Mouse (Mus musculus) limb, embryonic 11.5 days (tissue): ENCODE results near the gene Plxdc2. TPM values are rescaled to one million over a fixed set of nuclear protein-coding genes. Genes with fewer than 3 reads are reported as not detected.

Experiments
- ATAC-seq: fragments of 200-750 bp; cut with Nextera tagmentation; 2 replicates; pipeline ENCODE4 v1.8.0; 2017; ENCODE audit warnings: low read depth; ENCODE audit not compliant: insufficient number of reproducible peaks, low FRiP score, low TSS enrichment
- DNase-seq: peaks from one replicate; pipeline ENCODE4 v3.0.0-alpha.2; 2015; ENCODE audit warnings: low spot score
- H3K27ac ChIP-seq: fragments of 300-500 bp; sonication (generic); replicated peaks from 2 replicates; pipeline ENCODE4 v1.5.1; 2014; ENCODE audit warnings: low read depth, mild to moderate bottlenecking, low read length
- H3K27me3 ChIP-seq: fragments of 300-500 bp; sonication (generic); 2 replicates; pipeline ENCODE4 v1.6.1; 2014; ENCODE audit warnings: mild to moderate bottlenecking, low read length, mixed read lengths; ENCODE audit not compliant: control insufficient read depth, insufficient read depth
- H3K36me3 ChIP-seq: fragments of 300-500 bp; sonication (generic); 2 replicates; pipeline ENCODE4 v1.6.1; 2014; ENCODE audit warnings: mild to moderate bottlenecking, low read length, moderate library complexity, mixed read lengths; ENCODE audit not compliant: control insufficient read depth, insufficient read depth
- H3K4me1 ChIP-seq: fragments of 300-500 bp; sonication (generic); 2 replicates; pipeline ENCODE4 v1.6.1; 2014; ENCODE audit warnings: low read length, mixed read lengths; ENCODE audit not compliant: control insufficient read depth, insufficient read depth
- H3K4me2 ChIP-seq: fragments of 300-500 bp; sonication (generic); 2 replicates; pipeline ENCODE4 v1.6.1; 2014; ENCODE audit warnings: low read depth, mild to moderate bottlenecking, moderate library complexity; ENCODE audit not compliant: severe bottlenecking
- H3K4me3 ChIP-seq: fragments of 300-500 bp; sonication (generic); 2 replicates; pipeline ENCODE4 v1.5.1; 2014; ENCODE audit warnings: low read depth, low read length
- H3K9ac ChIP-seq: fragments of 300-500 bp; sonication (generic); 2 replicates; pipeline ENCODE4 v1.6.1; 2014; ENCODE audit warnings: mild to moderate bottlenecking, low read length
- H3K9me3 ChIP-seq: fragments of 300-500 bp; sonication (generic); 2 replicates; pipeline ENCODE4 v1.6.1; 2016; ENCODE audit warnings: low read length; ENCODE audit not compliant: control insufficient read depth
- WGBS: fragments of 180-500 bp; shearing (Covaris S2); extraction: QIAGEN DNeasy Blood & Tissue Kit; methylation state at CpG from one replicate; pipeline ENCODE4 v1.1.7; 2014; 5-methylcytosine and 5-hydroxymethylcytosine counted together
- polyA plus RNA-seq: library from polyadenylated mRNA; unstranded; fragments of >200 nt; fragmentation: Nextera tagmentation; extraction: Ambion mirVana; gene quantifications from 2 replicates; pipeline ENCODE4 v1.2.1, GENCODE M21; 2014

Gene Plxdc2
- polyA plus RNA-seq, 1 experiment from 2014 or later = 25.2 TPM

DNA sequence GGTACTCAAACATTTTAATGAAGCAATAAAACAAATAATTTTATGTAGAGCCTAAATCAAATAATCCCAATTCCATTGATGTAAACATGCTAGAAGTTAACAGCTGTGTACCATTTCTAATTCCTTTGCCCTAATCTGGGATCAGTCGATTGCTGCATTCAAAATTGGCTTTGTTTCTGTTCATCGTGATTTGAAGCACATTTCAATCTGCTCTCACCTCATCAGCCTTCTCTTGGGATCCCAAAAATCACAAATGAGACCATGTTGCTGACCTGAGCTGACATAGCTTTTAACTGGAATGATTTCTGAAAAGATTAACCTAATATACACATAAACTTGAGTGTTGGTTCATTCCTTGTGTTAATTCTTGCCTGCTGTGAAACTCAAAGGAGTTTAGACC, 340.3 kb downstream of the Plxdc2 start:
- H3K9me3 ChIP-seq = no peaks in the 10 kb centered on the region
- H3K9ac ChIP-seq = no peak overlapping the region
- H3K36me3 ChIP-seq = no peaks in the 10 kb centered on the region
- no peak overlapping the region for H3K4me3 ChIP-seq
- DNase-seq = no peak
- H3K4me2 ChIP-seq = no peak overlapping the region
- H3K4me1 ChIP-seq = no peaks in the 10 kb centered on the region
- no peaks in the 10 kb centered on the region for H3K27me3 ChIP-seq
- no peak for ATAC-seq
- H3K27ac ChIP-seq = no peak overlapping the region
- WGBS = 48% methylated on average over 2 of the region's 2 CpGs

DNA sequence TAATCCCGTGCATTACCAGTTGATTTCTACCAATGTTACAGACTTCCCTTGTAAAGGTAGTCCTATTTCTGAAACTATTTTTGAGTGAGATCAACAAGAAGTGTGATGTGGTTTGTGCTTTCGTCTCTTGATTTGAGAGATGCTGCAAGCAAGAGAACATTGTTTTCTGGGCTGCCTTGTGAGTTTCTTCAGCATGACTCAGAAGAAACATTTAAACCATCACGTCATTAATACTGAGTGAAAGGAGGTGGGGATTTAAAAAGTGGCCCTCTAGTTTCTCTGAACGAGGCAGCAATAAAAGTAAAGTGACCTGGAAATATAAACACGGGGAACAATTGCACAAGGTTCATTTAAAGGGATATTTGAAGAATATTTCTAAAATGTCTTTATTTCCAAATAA, 341.1 kb downstream of the Plxdc2 start:
- H3K36me3 ChIP-seq = no peaks in the 10 kb centered on the region
- H3K4me3 ChIP-seq = no peak overlapping the region
- H3K27ac ChIP-seq = no peak overlapping the region
- DNase-seq (no peak), ATAC-seq (no peak)
- H3K4me2 ChIP-seq = no peak overlapping the region
- H3K9ac ChIP-seq = no peak overlapping the region
- no peaks in the 10 kb centered on the region for H3K4me1 ChIP-seq
- H3K27me3 ChIP-seq = no peaks in the 10 kb centered on the region
- WGBS = 60% methylated on average over 5 of the region's 5 CpGs
- no peaks in the 10 kb centered on the region for H3K9me3 ChIP-seq

DNA sequence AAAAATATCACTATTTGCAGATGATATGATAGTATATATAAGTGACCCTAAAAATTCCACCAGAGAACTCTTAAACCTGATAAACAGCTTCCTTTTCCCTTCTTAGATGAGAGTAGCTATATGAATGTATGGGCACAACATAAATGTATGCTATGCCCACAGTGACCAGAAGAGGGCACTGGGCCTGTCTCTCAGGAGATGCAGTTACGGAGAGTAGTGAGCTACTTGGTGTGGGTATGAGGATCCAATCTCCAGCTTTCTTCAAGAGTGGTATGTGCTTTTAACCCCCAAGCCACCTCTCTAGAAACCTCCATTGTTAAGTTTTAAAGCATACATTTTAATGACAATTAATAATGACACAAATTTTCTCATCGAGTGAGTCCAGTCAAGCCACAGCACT, 350.1 kb downstream of the Plxdc2 start:
- Histone ChIP-seq H3K4me2 (no peak overlapping the region), H3K27ac (no peak overlapping the region), H3K4me1 (no peaks in the 10 kb centered on the region), H3K27me3 (no peaks in the 10 kb centered on the region), H3K4me3 (no peak overlapping the region), H3K9ac (no peak overlapping the region), H3K9me3 (no peaks in the 10 kb centered on the region), H3K36me3 (no peaks in the 10 kb centered on the region)
- 82% methylated on average over 2 of the region's 2 CpGs for WGBS
- ATAC-seq = no peak
- DNase-seq = no peak

DNA sequence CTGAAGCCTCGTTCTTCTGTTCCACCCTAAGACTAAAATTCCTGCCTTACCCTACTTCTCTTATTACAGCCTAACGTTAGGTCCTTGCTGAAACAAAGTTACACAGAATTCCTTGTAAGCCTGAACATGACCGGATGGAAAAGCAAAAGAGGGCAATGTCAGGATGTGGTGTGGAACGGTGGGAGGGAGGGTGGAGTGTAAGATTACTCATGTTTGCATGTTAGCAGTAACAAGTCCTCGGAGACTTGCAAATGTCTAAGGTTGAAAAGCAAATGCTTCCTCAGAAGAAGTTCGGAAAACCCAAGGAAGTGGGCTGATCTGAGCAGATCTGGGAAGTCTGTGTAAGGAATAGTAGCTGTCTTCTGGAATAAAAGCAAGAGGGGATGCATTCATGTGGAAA, 353.8 kb downstream of the Plxdc2 start:
- no peak overlapping the region for H3K27ac ChIP-seq
- H3K4me2 ChIP-seq = no peak overlapping the region
- no peaks in the 10 kb centered on the region for H3K36me3 ChIP-seq
- no peak for DNase-seq
- no peak for ATAC-seq
- H3K27me3 ChIP-seq = no peaks in the 10 kb centered on the region
- no peak overlapping the region for H3K4me3 ChIP-seq
- no peaks in the 10 kb centered on the region for H3K9me3 ChIP-seq
- WGBS = 66% methylated on average over 6 of the region's 6 CpGs
- no peaks in the 10 kb centered on the region for H3K4me1 ChIP-seq
- no peak overlapping the region for H3K9ac ChIP-seq

DNA sequence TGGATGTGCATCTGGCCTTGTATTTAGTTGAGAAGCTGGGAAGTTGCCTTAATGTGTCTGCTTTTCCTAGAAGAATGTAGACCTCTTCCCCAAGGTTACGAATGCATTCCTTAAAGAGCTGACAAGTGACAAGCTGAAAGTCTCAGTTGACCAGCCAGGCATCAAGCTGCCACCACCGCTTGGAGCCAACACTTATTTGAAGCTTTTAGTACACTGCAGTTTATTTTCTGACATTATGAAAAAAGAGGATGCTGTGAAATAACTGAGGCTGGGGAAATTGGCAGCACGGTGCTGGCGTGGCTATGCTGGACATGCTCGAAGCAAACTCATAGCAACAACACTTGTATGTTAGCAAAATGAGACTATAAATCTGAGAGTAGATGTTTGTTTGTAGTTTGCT, 374.9 kb downstream of the Plxdc2 start:
- Histone ChIP-seq H3K4me1 (no peaks in the 10 kb centered on the region), H3K27ac (no peak overlapping the region), H3K36me3 (no peaks in the 10 kb centered on the region), H3K27me3 (no peaks in the 10 kb centered on the region), H3K4me2 (no peak overlapping the region), H3K9ac (no peak overlapping the region), H3K9me3 (no peaks in the 10 kb centered on the region), H3K4me3 (no peak overlapping the region)
- 53% methylated on average over 5 of the region's 5 CpGs for WGBS
- ATAC-seq (no peak), DNase-seq (no peak)

DNA sequence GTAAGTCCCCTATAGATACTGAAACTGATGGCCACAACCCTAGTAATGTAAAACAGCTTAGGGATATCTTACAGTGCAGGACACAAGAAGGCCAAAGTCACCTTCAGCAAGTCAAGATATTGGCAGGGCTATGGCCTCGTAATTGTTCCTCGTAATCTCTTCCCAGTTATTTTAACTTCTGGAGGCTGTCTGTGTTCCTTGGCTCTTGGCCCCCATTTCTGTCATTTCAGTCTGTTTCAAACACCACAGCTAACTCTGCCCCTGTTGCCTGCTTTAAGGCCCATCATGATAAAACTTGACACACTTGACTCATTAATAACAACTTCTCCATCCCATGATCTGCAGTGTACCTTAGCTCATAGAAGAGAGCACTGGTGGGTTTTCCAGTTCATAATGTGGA, 378.3 kb downstream of the Plxdc2 start:
- Histone ChIP-seq H3K9ac (no peak overlapping the region), H3K4me3 (no peak overlapping the region), H3K27me3 (no peaks in the 10 kb centered on the region), H3K27ac (no peak overlapping the region), H3K4me2 (no peak overlapping the region), H3K4me1 (no peaks in the 10 kb centered on the region), H3K9me3 (no peaks in the 10 kb centered on the region), H3K36me3 (no peaks in the 10 kb centered on the region)
- ATAC-seq = no peak
- WGBS = 92% methylated on average over 2 of the region's 2 CpGs
- DNase-seq = no peak

DNA sequence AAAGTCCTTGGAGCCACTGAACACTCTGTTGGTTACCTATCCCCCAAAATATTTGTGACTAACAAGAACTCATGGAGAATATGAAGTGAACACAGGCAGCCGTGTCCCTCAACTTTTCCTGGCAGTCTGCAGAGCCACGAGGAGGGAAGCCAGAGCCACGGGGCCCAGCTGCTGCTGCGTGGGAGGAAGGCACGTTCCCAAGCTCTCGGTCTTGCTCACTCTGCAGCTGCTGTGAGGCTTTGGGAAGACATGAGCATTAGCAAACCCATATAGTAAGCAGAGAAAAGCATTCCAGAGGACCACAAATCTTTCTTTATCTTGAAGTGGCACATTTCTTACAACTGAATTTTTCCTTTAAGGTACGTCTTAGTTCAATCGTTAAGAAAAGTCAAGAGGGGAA, 382.1 kb downstream of the Plxdc2 start:
- H3K9me3 ChIP-seq = no peaks in the 10 kb centered on the region
- H3K4me3 ChIP-seq = no peak overlapping the region
- WGBS = 23% methylated on average over 8 of the region's 8 CpGs
- DNase-seq (peak; percentile 28), ATAC-seq (0 out of 2 replicates have a peak, but pooled peaks have one; percentile 17)
- no peak overlapping the region for H3K9ac ChIP-seq
- no peaks in the 10 kb centered on the region for H3K4me1 ChIP-seq
- H3K36me3 ChIP-seq = no peaks in the 10 kb centered on the region
- H3K27ac ChIP-seq = no peak overlapping the region
- no peaks in the 10 kb centered on the region for H3K27me3 ChIP-seq
- H3K4me2 ChIP-seq = no peak overlapping the region

DNA sequence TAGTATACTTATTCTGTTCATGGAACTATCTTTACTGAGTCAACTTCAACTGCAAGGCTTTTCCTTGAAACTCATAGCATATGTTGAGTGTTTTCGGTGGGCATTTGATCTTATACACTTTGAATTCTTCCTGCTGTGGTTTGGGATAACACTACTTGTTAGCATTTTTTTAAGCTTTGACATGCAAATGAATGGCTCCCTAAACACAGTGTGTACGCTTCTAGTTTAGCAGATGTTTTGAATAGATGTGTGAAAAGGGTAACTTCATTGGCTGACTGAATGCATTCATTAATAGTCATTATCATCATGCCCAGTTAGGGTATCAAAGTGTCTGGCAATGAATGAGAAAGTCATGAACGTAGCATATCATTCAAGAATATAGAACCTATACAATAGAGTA, 385.7 kb downstream of the Plxdc2 start:
- no peaks in the 10 kb centered on the region for H3K27me3 ChIP-seq
- WGBS = 85% methylated on average over 3 of the region's 3 CpGs

DNA sequence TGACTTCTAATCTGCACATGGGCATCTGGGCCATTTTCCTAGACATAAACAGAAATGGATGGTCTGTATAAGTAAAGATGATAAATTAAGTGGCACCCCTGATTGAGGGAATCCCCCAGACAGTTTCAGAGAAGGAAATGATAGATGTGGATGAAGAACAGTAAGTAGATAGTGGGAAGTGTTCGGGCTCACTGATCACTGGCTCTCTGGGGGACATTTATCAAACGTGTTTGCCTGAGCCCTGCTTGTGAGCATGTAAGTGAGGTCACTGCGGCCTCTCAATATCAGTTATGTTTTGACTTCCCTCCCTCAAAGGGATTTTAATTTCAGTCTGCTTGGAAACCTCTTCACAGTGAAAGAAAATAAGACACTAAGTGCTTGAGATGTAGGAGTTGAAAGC, 387.5 kb downstream of the Plxdc2 start:
- Histone ChIP-seq H3K4me2 (no peak overlapping the region), H3K27ac (no peak overlapping the region), H3K9me3 (no peaks in the 10 kb centered on the region), H3K27me3 (no peaks in the 10 kb centered on the region), H3K4me3 (no peak overlapping the region), H3K36me3 (no peaks in the 10 kb centered on the region), H3K9ac (no peak overlapping the region), H3K4me1 (no peaks in the 10 kb centered on the region)
- 67% methylated on average over 3 of the region's 3 CpGs for WGBS
- ATAC-seq = no peak
- no peak for DNase-seq

More for the DNA sequence above, 385.7 kb downstream of the Plxdc2 start:
- Histone ChIP-seq H3K4me1 (no peaks in the 10 kb centered on the region), H3K4me3 (no peak overlapping the region), H3K36me3 (no peaks in the 10 kb centered on the region), H3K9ac (no peak overlapping the region), H3K27ac (no peak overlapping the region), H3K9me3 (no peaks in the 10 kb centered on the region), H3K4me2 (no peak overlapping the region)
- DNase-seq (no peak), ATAC-seq (no peak)
